Mouse (Mus musculus): ENCODE measurements at regions not wholly inside any gene's neighbourhood (a gene's known extent, or its start where the extent isn't known, plus 50 kb on each side); places are given as distances from the start of the nearest gene placed in this dataset.
A peak's percentile ranks its signal among the peaks of the same experiment; 100 is the strongest.

GRCm38 (mm10) chr3:120217710-120218109 is 433.4 kb upstream of the Ptbp2 start:
- DNase-seq (ENCODE audit: low spot score): no peak

DNA sequence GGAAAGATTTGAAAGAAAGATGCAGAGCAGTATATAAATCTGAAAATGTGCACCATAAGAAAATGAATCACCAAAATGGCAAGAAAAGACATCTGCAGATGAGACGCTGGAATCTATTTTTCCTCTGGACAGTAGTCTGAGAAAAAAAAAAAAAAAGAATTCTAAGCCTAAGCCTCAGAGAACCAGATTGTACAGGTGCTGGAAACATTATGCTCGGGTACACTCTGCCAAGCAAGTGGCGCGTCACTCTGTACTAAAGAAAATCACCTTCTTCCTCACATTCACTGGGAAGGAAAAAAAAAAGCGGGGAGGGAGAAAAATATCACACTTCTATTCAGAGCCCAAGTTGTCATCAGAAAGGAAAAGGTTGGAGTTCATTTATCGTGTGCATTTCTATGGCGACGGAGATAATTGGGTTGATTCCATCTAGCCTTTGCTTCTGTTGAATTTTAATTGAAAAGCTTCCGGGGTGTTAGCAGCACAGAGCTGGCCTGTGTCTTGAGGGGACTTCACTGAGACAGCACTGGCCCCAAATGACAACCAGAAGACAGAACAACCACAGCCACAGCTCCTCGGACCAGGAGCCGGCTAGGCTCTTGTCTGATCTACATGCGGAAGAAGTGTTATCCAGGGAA is 430.5 kb upstream of the Ptbp2 start:
- DNase-seq (ENCODE audit: low spot score): no peak

GRCm38 (mm10) chr3:120199403-120199802 is 415.1 kb upstream of the Ptbp2 start:
- DNase-seq (ENCODE audit: low spot score): no peak

DNA sequence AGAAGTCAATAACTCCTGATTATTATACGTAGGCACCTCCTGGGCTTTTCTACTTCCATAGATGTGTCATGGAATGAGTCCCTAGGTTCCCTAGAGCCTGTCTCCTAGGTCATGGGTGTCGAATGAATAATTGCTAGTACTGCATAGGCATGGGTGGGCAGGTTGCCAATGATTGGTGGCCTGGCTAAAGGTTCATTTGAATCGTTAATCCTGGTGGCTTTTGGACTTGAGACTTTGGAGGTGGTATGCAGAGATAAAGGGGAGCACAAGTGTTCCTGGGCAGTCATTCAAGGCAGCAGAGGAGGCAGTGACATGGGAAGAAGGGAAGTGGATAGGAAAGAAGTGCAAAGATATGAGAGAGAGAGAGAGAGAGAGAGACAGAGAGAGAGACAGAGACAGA is 410.2 kb upstream of the Ptbp2 start:
- no peak for DNase-seq (ENCODE audit: low spot score)

GRCm38 (mm10) chr3:120192439-120193326 is 408.4 kb upstream of the Ptbp2 start:
- DNase-seq (ENCODE audit: low spot score): peak; percentile 74

- DNase-seq (ENCODE audit: low spot score): no peak
Observed at GRCm38 (mm10) chr3:120189606-120190005, 405.3 kb upstream of the Ptbp2 start.

DNA sequence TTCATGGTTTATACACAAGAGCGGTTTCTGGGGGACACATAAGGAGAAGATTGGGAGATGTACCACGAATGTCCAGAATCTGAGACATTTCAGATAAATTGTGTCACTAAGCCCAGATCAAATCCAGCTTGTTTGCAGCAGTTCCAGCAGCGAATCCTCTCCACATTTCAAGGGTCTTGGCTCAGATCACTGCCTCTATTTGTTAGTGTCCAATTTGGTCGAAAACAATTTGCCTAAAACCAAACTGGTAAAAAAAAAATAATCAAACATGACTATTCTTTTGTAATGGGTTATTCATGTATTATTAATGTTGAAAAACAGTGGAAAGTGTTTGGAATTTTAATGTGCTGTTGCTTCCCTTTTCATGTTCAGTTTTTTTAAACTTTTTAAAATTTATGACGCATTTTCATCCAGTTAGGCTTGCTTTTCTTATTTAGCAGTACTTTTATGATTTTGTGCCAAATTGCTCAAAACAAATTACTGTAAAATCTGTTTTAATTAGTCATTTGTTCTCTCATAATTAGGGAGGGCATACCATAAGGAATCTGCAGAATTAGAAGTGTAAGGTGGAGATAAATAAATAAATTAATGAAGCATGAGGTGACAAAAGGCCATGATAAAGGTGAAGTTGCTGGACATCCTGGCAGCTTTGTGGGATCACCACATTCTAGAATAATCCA is 396.8 kb upstream of the Ptbp2 start:
- DNase-seq (ENCODE audit: low spot score): no peak

DNA sequence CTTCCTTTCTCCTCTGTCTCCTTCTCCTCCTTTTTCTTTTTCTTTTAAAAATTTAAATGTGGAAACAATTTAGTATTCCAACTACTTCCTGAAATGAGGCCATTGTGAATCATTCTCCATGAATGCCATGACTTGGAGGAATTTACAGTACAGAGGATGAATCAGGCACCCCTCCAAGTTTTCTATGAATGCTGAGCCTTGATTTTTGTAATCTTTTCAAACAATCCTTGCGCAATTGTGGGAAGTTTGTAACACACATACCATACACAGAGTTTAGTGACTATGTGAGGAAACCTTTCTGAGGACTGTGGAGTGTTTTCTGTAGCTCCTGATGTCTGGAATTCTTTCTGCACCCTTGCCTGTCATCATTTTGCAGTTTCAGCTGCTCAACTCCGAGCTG is 391.4 kb upstream of the Ptbp2 start:
- no peak for DNase-seq (ENCODE audit: low spot score)

All from MN1 (cell line).